Mouse (Mus musculus) brain, embryonic 14.5 days (tissue): ENCODE results near the gene Lrrc17.

ENCODE experiments used
- CTCF ChIP-seq: fragments of 200-500 bp; IDR thresholded peaks from 2 replicates; pipeline ENCODE4 v1.5.1; 2012; ENCODE audit warnings: inconsistent platforms, mild to moderate bottlenecking, moderate library complexity, borderline replicate concordance; ENCODE audit not compliant: insufficient read depth, insufficient read length; ENCODE audit errors: extremely low read depth
- POLR2A ChIP-seq: fragments of 200-500 bp; IDR thresholded peaks from 2 replicates; pipeline ENCODE4 v1.6.1; 2012; ENCODE audit warnings: mild to moderate bottlenecking, inconsistent platforms, borderline replicate concordance; ENCODE audit not compliant: poor library complexity, insufficient read depth, insufficient read length, severe bottlenecking; ENCODE audit errors: extremely low read depth

DNA sequence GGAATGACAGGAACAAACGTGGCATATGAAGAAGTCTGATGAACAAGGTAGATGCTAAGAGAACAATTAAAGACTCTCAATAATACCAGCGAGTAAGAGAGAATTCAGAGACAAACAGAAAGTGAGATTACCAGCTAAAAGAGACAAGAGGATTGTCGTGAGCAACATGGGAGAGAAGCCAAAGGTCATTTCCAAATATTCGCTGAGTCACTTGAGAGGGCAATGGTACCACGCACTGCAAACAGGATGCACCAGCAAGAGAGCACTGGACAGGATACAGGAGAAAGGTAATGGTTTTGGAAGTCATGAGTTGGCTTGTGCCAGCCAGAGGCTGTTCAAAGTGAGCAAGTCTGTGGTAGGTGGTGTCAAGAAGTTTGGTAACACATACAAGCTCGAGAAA is 62.6 kb downstream of the Lrrc17 start:
- TF ChIP-seq CTCF (no peak), POLR2A (no peak)
